Mouse (Mus musculus): Measurements from ENCODE around the gene Slc38a1. TPM values are rescaled to one million over a fixed set of nuclear protein-coding genes. Genes with fewer than 3 reads are reported as not detected.

The Slc38a1 gene
- polyA plus RNA-seq, 1 experiment from 2014 or later: 96.2 TPM

Other genes with a start within 250 kb of the Slc38a1 start
- 77.2 and 93.0 TPM in 2 replicates for gene Scaf11, start 182.1 kb downstream of the Slc38a1 start, polyA plus RNA-seq (2016; fragmentation: Nextera tagmentation; extraction: Ambion mirVana)
- 113 and 119 TPM in 2 replicates for gene Slc38a2, start 56.8 kb upstream of the Slc38a1 start, polyA plus RNA-seq (2016; fragmentation: Nextera tagmentation; extraction: Ambion mirVana)

Data from heart, embryonic 10.5 days (tissue).